Mouse (Mus musculus): ENCODE results near the gene Adh7.

Gene Adh7

GRCm38 (mm10) chr3:138217631-138218264 is at the start of gene Adh7:
TSS of gene Adh7 (plus strand) at chr3:138217760.
- no peak for DNase-seq (ENCODE audit: low spot score)

- no peak for DNase-seq (ENCODE audit: low spot score)
Observed at GRCm38 (mm10) chr3:138173291-138173690, 44.3 kb upstream of the Adh7 start.

GRCm38 (mm10) chr3:138175551-138175950 is 42.0 kb upstream of the Adh7 start:
- DNase-seq (ENCODE audit: low spot score) = no peak

- DNase-seq (ENCODE audit: low spot score) = no peak
Observed at GRCm38 (mm10) chr3:138182019-138182418, 35.5 kb upstream of the Adh7 start.

GRCm38 (mm10) chr3:138183371-138183770 is 34.2 kb upstream of the Adh7 start:
- DNase-seq (ENCODE audit: low spot score) = no peak

- no peak for DNase-seq (ENCODE audit: low spot score)
Observed at GRCm38 (mm10) chr3:138185290-138185689, 32.3 kb upstream of the Adh7 start.

- DNase-seq (ENCODE audit: low spot score) = peak; percentile 13
Observed at GRCm38 (mm10) chr3:138185995-138186930, 31.3 kb upstream of the Adh7 start.

- DNase-seq (ENCODE audit: low spot score) = no peak
Observed at GRCm38 (mm10) chr3:138192260-138192659, 25.3 kb upstream of the Adh7 start.

GRCm38 (mm10) chr3:138193683-138194302 is 23.8 kb upstream of the Adh7 start, which contains the start of gene 4930579F01Rik:
TSS of gene 4930579F01Rik (minus strand) at chr3:138193825.
- DNase-seq (ENCODE audit: low spot score) = no peak

GRCm38 (mm10) chr3:138197093-138197492 is 20.5 kb upstream of the Adh7 start:
- DNase-seq (ENCODE audit: low spot score) = no peak

GRCm38 (mm10) chr3:138197556-138197955 is 20.0 kb upstream of the Adh7 start:
- no peak for DNase-seq (ENCODE audit: low spot score)

GRCm38 (mm10) chr3:138197973-138198721 is 19.4 kb upstream of the Adh7 start:
- DNase-seq (ENCODE audit: low spot score) = peak; percentile 98

- DNase-seq (ENCODE audit: low spot score) = no peak
Observed at GRCm38 (mm10) chr3:138198722-138199068, 18.9 kb upstream of the Adh7 start.

GRCm38 (mm10) chr3:138208821-138209220 is 8.7 kb upstream of the Adh7 start:
- DNase-seq (ENCODE audit: low spot score) = no peak

- no peak for DNase-seq (ENCODE audit: low spot score)
Observed at GRCm38 (mm10) chr3:138210432-138211075, 7.0 kb upstream of the Adh7 start.

GRCm38 (mm10) chr3:138212431-138212951 is 5.1 kb upstream of the Adh7 start:
- DNase-seq (ENCODE audit: low spot score) = no peak

GRCm38 (mm10) chr3:138215395-138215989 is 2.1 kb upstream of the Adh7 start:
- DNase-seq (ENCODE audit: low spot score) = peak; percentile 39

GRCm38 (mm10) chr3:138216091-138216490 is 1.5 kb upstream of the Adh7 start:
- DNase-seq (ENCODE audit: low spot score) = no peak

GRCm38 (mm10) chr3:138221116-138221515 is 3.6 kb downstream of the Adh7 start:
- no peak for DNase-seq (ENCODE audit: low spot score)

GRCm38 (mm10) chr3:138222511-138222910 is 5.0 kb downstream of the Adh7 start:
- no peak for DNase-seq (ENCODE audit: low spot score)

GRCm38 (mm10) chr3:138222952-138223351 is 5.4 kb downstream of the Adh7 start:
- DNase-seq (ENCODE audit: low spot score) = peak; percentile 86
